Comparison of ENCODE assay signal across 28 mouse cellular contexts in the genomic region with DNA sequence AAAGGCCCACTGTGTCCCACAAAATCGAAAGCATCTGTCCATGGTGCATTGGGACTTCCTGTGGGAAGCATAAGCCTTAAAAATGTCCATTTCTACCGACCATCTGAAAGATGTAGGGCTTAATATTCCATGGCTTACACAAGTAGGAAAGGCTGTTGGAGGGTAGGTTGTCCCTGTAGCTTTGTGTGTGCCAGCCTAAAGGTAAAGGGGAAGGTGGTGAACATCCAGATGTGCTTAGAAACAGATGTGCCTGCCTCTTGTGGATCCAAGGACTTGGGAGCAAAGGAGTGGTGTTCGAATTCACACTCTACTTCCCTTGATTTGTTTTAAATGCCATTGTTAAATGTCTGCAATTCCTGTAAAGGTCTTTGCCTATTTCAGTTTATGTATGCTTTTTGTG.
"Had no signal": no experiment of that assay in that cellular context is flagged by ENCODE, and none has a peak within 500 bp of the region (broad histone marks: within the 10 kb centered on the region; RNA-seq: fewer than 3 reads in every experiment).

No protein-coding gene starts in this region.

- H3K4me2 ChIP-seq: embryonic facial prominence, embryonic 12.5 days; embryonic facial prominence, embryonic 13.5 days; embryonic facial prominence, embryonic 15.5 days; forebrain, embryonic 12.5 days; forebrain, embryonic 13.5 days; forebrain, embryonic 15.5 days had no signal

- H3K27ac ChIP-seq: embryonic facial prominence, embryonic 10.5 days; embryonic facial prominence, embryonic 12.5 days; embryonic facial prominence, embryonic 13.5 days; embryonic facial prominence, embryonic 15.5 days; forebrain, embryonic 10.5 days; forebrain, embryonic 12.5 days; forebrain, embryonic 13.5 days; forebrain, embryonic 15.5 days; gastrocnemius, adult 2 months; heart, adult 2 months had no signal

- DNase-seq: cerebellum, adult 2 months; cerebellum, adult 8-10 months; cerebellum, adult 9-10 months; cerebellum, adult 9-11 months; cerebellum, postnatal 10 days; cerebellum, postnatal 14 days; cerebellum, postnatal 25 days; cerebellum, postnatal 36 days; embryo, embryonic 11 days; forebrain, postnatal 0 days; gastrocnemius, adult 2 months; gastrocnemius, postnatal 10 days; gastrocnemius, postnatal 14 days; gastrocnemius, postnatal 25 days; gastrocnemius, postnatal 36 days; heart, adult 18-20 months; heart, adult 2 months had no signal

- ATAC-seq: forebrain, embryonic 13.5 days; forebrain, embryonic 14.5 days; forebrain, embryonic 15.5 days; forebrain, embryonic 16.5 days; forebrain, postnatal 0 days had no signal

- H3K4me1 ChIP-seq: embryonic facial prominence, embryonic 10.5 days; embryonic facial prominence, embryonic 12.5 days; embryonic facial prominence, embryonic 15.5 days; forebrain, embryonic 12.5 days; forebrain, embryonic 13.5 days; forebrain, embryonic 15.5 days had no signal

- H3K27me3 ChIP-seq: embryonic facial prominence, embryonic 12.5 days; embryonic facial prominence, embryonic 13.5 days; embryonic facial prominence, embryonic 15.5 days; forebrain, embryonic 12.5 days; forebrain, embryonic 13.5 days; forebrain, embryonic 15.5 days had no signal

- H3K9me3 ChIP-seq: embryonic facial prominence, embryonic 10.5 days; embryonic facial prominence, embryonic 12.5 days; embryonic facial prominence, embryonic 13.5 days; embryonic facial prominence, embryonic 15.5 days; forebrain, embryonic 10.5 days; forebrain, embryonic 12.5 days; forebrain, embryonic 13.5 days; forebrain, embryonic 15.5 days had no signal

- H3K4me3 ChIP-seq: embryonic facial prominence, embryonic 10.5 days; embryonic facial prominence, embryonic 12.5 days; embryonic facial prominence, embryonic 13.5 days; embryonic facial prominence, embryonic 15.5 days; erythroblast, embryonic 14.5 days; forebrain, embryonic 10.5 days; forebrain, embryonic 12.5 days; forebrain, embryonic 13.5 days; forebrain, embryonic 15.5 days; gastrocnemius, adult 2 months; heart, adult 2 months had no signal

- H3K9ac ChIP-seq: embryonic facial prominence, embryonic 12.5 days; embryonic facial prominence, embryonic 13.5 days; embryonic facial prominence, embryonic 15.5 days; forebrain, embryonic 12.5 days; forebrain, embryonic 13.5 days; forebrain, embryonic 15.5 days; forebrain, postnatal 0 days had no signal

- H3K36me3 ChIP-seq: embryonic facial prominence, embryonic 10.5 days; embryonic facial prominence, embryonic 12.5 days; embryonic facial prominence, embryonic 13.5 days; embryonic facial prominence, embryonic 15.5 days; forebrain, embryonic 10.5 days; forebrain, embryonic 12.5 days; forebrain, embryonic 15.5 days had no signal
